Comparison of ENCODE assay signal across 26 mouse cellular contexts in genomic region chr15:94049638-94050273, GRCm38 (mm10).
DNase-seq lines count a peak whose midpoint lies in the region; ATAC-seq and TF ChIP-seq lines count a peak whose summit lies in the region.
"Had no signal": no experiment of that assay in that cellular context is flagged by ENCODE, and none has a peak within 500 bp of the region (broad histone marks: within the 10 kb centered on the region; RNA-seq: fewer than 3 reads in every experiment).

No protein-coding gene starts in this region.

- no peak for DNase-seq in lung, postnatal 25 days (ENCODE audit: low spot score)
- peak; percentile 34 for DNase-seq in brain, embryonic 18.5 days (ENCODE audit: low read depth, low spot score)
- peak; percentile 55 for DNase-seq in forebrain, postnatal 0 days
- no peak for DNase-seq in ovary, adult 18-20 months (ENCODE audit: low spot score)
- DNase-seq: adrenal gland, adult 2 months; cerebellum, adult 8-10 months; cerebellum, postnatal 36 days; embryo, embryonic 11 days; gastrocnemius, postnatal 14 days; heart, adult 11 months; kidney, adult 2 months; liver, embryonic 13.5 days; lung, postnatal 36 days; retina, postnatal 1 day; thymus, adult 18-20 months; thymus, postnatal 4 days had no signal

- peak; percentile 82 for ATAC-seq in intestine, embryonic 15.5 days
- ATAC-seq in intestine, postnatal 0 days = no peak
- peak; percentile 92 for ATAC-seq in lung, embryonic 15.5 days (ENCODE audit: borderline replicate concordance, extremely low read depth, low FRiP score, low TSS enrichment)
- peak; percentile 76; the same call in 1 of the 2 replicates for ATAC-seq in forebrain, postnatal 0 days
- ATAC-seq: hindbrain, embryonic 16.5 days; midbrain, embryonic 13.5 days had no signal

- no peaks in the 10 kb centered on the region for H3K9me3 ChIP-seq in intestine, embryonic 15.5 days
- no peaks in the 10 kb centered on the region for H3K9me3 ChIP-seq in intestine, postnatal 0 days (ENCODE audit: control insufficient read depth)
- no peaks in the 10 kb centered on the region for H3K9me3 ChIP-seq in lung, embryonic 15.5 days
- H3K9me3 ChIP-seq in forebrain, postnatal 0 days (ENCODE audit: low read length) = no peaks in the 10 kb centered on the region
- H3K9me3 ChIP-seq: embryonic facial prominence, embryonic 15.5 days; liver, embryonic 13.5 days; midbrain, embryonic 13.5 days; neural tube, embryonic 12.5 days had no signal

- H3K27me3 ChIP-seq in intestine, embryonic 15.5 days (replicated peaks) = no peaks in the 10 kb centered on the region
- no peaks in the 10 kb centered on the region for H3K27me3 ChIP-seq in intestine, postnatal 0 days (replicated peaks; ENCODE audit: control insufficient read depth, insufficient read depth, low read length)
- no peaks in the 10 kb centered on the region for H3K27me3 ChIP-seq in lung, embryonic 15.5 days
- no peaks in the 10 kb centered on the region for H3K27me3 ChIP-seq in forebrain, postnatal 0 days (ENCODE audit: insufficient read depth, low read length)
- H3K27me3 ChIP-seq: embryonic facial prominence, embryonic 15.5 days; liver, embryonic 13.5 days; megakaryocyte, embryonic 14.5 days; midbrain, embryonic 13.5 days; neural tube, embryonic 12.5 days had no signal

- 34% methylated on average over 5 of the region's 5 CpGs for WGBS in intestine, embryonic 15.5 days
- WGBS in intestine, postnatal 0 days = 50% methylated on average over 5 of the region's 5 CpGs
- WGBS in lung, embryonic 15.5 days = 27% methylated on average over 5 of the region's 5 CpGs
- 23% methylated on average over 5 of the region's 5 CpGs for WGBS in forebrain, postnatal 0 days

- no peak overlapping the region for H3K9ac ChIP-seq in intestine, embryonic 15.5 days
- no peak overlapping the region for H3K9ac ChIP-seq in intestine, postnatal 0 days (ENCODE audit: low read depth, low read length)
- no peak overlapping the region for H3K9ac ChIP-seq in lung, embryonic 15.5 days
- H3K9ac ChIP-seq in forebrain, postnatal 0 days = no peak overlapping the region
- H3K9ac ChIP-seq: embryonic facial prominence, embryonic 15.5 days; liver, embryonic 13.5 days; midbrain, embryonic 13.5 days; neural tube, embryonic 12.5 days had no signal

- H3K27ac ChIP-seq in intestine, embryonic 15.5 days = no peak overlapping the region
- H3K27ac ChIP-seq in intestine, postnatal 0 days (ENCODE audit: low read depth, low read length) = no peak overlapping the region
- H3K27ac ChIP-seq in lung, embryonic 15.5 days = peak overlapping the region; percentile 46
- no peak overlapping the region for H3K27ac ChIP-seq in forebrain, postnatal 0 days (ENCODE audit: low read depth, low read length)
- H3K27ac ChIP-seq: embryonic facial prominence, embryonic 15.5 days; left cerebral cortex, adult 2 months; liver, embryonic 13.5 days; midbrain, embryonic 13.5 days; neural tube, embryonic 12.5 days had no signal

- no peak overlapping the region for H3K4me2 ChIP-seq in intestine, embryonic 15.5 days (replicated peaks)
- no peak overlapping the region for H3K4me2 ChIP-seq in intestine, postnatal 0 days (replicated peaks; ENCODE audit: low read depth)
- no peak overlapping the region for H3K4me2 ChIP-seq in lung, embryonic 15.5 days
- no peak overlapping the region for H3K4me2 ChIP-seq in forebrain, postnatal 0 days (ENCODE audit: low read depth)
- H3K4me2 ChIP-seq: embryonic facial prominence, embryonic 15.5 days; heart, embryonic 11.5 days; liver, embryonic 13.5 days; midbrain, embryonic 13.5 days; neural tube, embryonic 12.5 days had no signal

- no peaks in the 10 kb centered on the region for H3K36me3 ChIP-seq in intestine, embryonic 15.5 days
- no peaks in the 10 kb centered on the region for H3K36me3 ChIP-seq in intestine, postnatal 0 days (ENCODE audit: control insufficient read depth, insufficient read depth)
- no peaks in the 10 kb centered on the region for H3K36me3 ChIP-seq in lung, embryonic 15.5 days
- H3K36me3 ChIP-seq in forebrain, postnatal 0 days (ENCODE audit: insufficient read depth) = no peaks in the 10 kb centered on the region
- H3K36me3 ChIP-seq: embryonic facial prominence, embryonic 15.5 days; liver, embryonic 13.5 days; midbrain, embryonic 13.5 days; neural tube, embryonic 12.5 days had no signal

- no peak overlapping the region for H3K4me3 ChIP-seq in intestine, embryonic 15.5 days (replicated peaks)
- no peak overlapping the region for H3K4me3 ChIP-seq in intestine, postnatal 0 days (ENCODE audit: low read depth, low read length)
- H3K4me3 ChIP-seq in lung, embryonic 15.5 days = no peak overlapping the region
- H3K4me3 ChIP-seq in forebrain, postnatal 0 days (ENCODE audit: low read depth, low read length) = no peak overlapping the region
- H3K4me3 ChIP-seq: embryonic facial prominence, embryonic 15.5 days; left cerebral cortex, adult 2 months; liver, embryonic 13.5 days; megakaryocyte, embryonic 14.5 days; midbrain, embryonic 13.5 days; neural tube, embryonic 12.5 days had no signal

- TF ChIP-seq CTCF in intestine, postnatal 0 days (IDR thresholded peaks at IDR 0.05; ENCODE audit: low read depth) = no peak
- TF ChIP-seq CTCF in forebrain, postnatal 0 days (IDR thresholded peaks at IDR 0.05; ENCODE audit: low read depth) = no peak

- no peaks in the 10 kb centered on the region for H3K4me1 ChIP-seq in intestine, embryonic 15.5 days (replicated peaks)
- no peaks in the 10 kb centered on the region for H3K4me1 ChIP-seq in intestine, postnatal 0 days (replicated peaks; ENCODE audit: control insufficient read depth, insufficient read depth, low read length)
- H3K4me1 ChIP-seq in lung, embryonic 15.5 days = peaks cover 16% of the 10 kb centered on the region
- H3K4me1 ChIP-seq in forebrain, postnatal 0 days (ENCODE audit: insufficient read depth) = peaks cover 4% of the 10 kb centered on the region; the same call in 1 of the 2 replicates
- H3K4me1 ChIP-seq: embryonic facial prominence, embryonic 15.5 days; liver, embryonic 13.5 days; megakaryocyte, embryonic 14.5 days; neural tube, embryonic 12.5 days had no signal

Comparison
In these comparisons a context has a peak if more than half of its experiments do, and no peak if none do; other contexts are left out.
1. DNase-seq: peak in brain, embryonic 18.5 days (single experiment) and forebrain, postnatal 0 days (single experiment); none in lung, postnatal 25 days (single experiment) and ovary, adult 18-20 months (single experiment).